In the genomic region with DNA sequence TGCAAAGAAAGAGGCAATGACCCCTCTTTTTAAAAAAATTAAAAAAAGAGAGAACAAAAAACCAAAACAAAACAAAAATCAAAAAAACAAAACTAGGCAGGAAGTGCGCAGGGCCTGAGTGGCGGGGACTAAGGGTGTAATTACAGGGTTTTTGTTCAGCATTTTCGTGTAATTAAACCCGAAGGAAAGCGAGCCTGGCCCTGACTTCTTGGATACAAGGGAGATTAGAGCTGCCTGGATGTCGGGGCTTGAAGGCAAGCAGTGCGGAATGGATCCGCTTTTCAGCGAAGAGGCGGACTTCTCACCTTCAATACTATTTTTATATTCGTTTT, we compare ENCODE assay signal across 8 mouse cellular contexts. TPM values are rescaled to one million over a fixed set of nuclear protein-coding genes. Genes with fewer than 3 reads are reported as not detected.
A peak's percentile ranks its signal among the peaks of the same experiment; 100 is the strongest.
DNase-seq lines count a peak whose midpoint lies in the region; ATAC-seq lines count a peak whose summit lies in the region.

No protein-coding gene starts in this region.

- peaks cover 80% of the 10 kb centered on the region for H3K4me1 ChIP-seq in forebrain, embryonic 14.5 days (ENCODE audit: control insufficient read depth, insufficient read depth, low read length)
- H3K4me1 ChIP-seq in liver, embryonic 12.5 days = peaks cover 85% of the 10 kb centered on the region

- H3K36me3 ChIP-seq in forebrain, embryonic 14.5 days (ENCODE audit: control insufficient read depth, insufficient read depth, low read length) = no peaks in the 10 kb centered on the region
- H3K36me3 ChIP-seq in liver, embryonic 12.5 days = no peaks in the 10 kb centered on the region

- no peak for ATAC-seq in forebrain, embryonic 14.5 days
- ATAC-seq in liver, embryonic 12.5 days = no peak

- peak overlapping the region; percentile 100 for H3K27ac ChIP-seq in forebrain, embryonic 14.5 days (ENCODE audit: low read depth, low read length)
- H3K27ac ChIP-seq in liver, embryonic 12.5 days = no peak overlapping the region

- peak overlapping the region; percentile 26 for H3K4me3 ChIP-seq in forebrain, embryonic 14.5 days (ENCODE audit: low read depth, low read length)
- H3K4me3 ChIP-seq in liver, embryonic 12.5 days = peak overlapping the region; percentile 50

- H3K9me3 ChIP-seq in forebrain, embryonic 14.5 days (replicated peaks; ENCODE audit: control insufficient read depth, low read length) = no peaks in the 10 kb centered on the region
- no peaks in the 10 kb centered on the region for H3K9me3 ChIP-seq in liver, embryonic 12.5 days (replicated peaks)

- peak overlapping the region; percentile 66 for H3K4me2 ChIP-seq in forebrain, embryonic 14.5 days (ENCODE audit: low read length)
- peak overlapping the region; percentile 86 for H3K4me2 ChIP-seq in liver, embryonic 12.5 days

- DNase-seq in embryo, embryonic 10 days (ENCODE audit: low spot score) = peak; percentile 55
- DNase-seq in embryo, embryonic 9.5 days (ENCODE audit: extremely low spot score) = no peak
- DNase-seq in CD4-positive helper T cell, adult 2 months (ENCODE audit: low read depth, low spot score) = peak; percentile 74
- DNase-seq in forebrain, embryonic 14.5 days (ENCODE audit: low spot score) = peak; percentile 80
- no peak for DNase-seq in adrenal gland, postnatal 36 days
- DNase-seq in thymus, adult 18-20 months = no peak
- no peak for DNase-seq in gastrocnemius, postnatal 14 days

- intact Hi-C loops in gastrocnemius, postnatal 14 days (cut with DNase I; ENCODE audit: low total_unique reads) = no loop called here

- no peaks in the 10 kb centered on the region for H3K27me3 ChIP-seq in forebrain, embryonic 14.5 days (replicated peaks; ENCODE audit: control insufficient read depth, insufficient read depth, low read length)
- peaks cover 61% of the 10 kb centered on the region for H3K27me3 ChIP-seq in liver, embryonic 12.5 days (replicated peaks)

- 1% methylated on average over 11 of the region's 11 CpGs for WGBS in forebrain, embryonic 14.5 days
- WGBS in liver, embryonic 12.5 days (ENCODE audit: insufficient replicate concordance) = 24% methylated on average over 11 of the region's 11 CpGs

- H3K9ac ChIP-seq in forebrain, embryonic 14.5 days (ENCODE audit: low read length) = peak overlapping the region; percentile 68
- H3K9ac ChIP-seq in liver, embryonic 12.5 days = no peak overlapping the region

RNA-seq across cellular contexts. Expression of a gene that starts 6.8 kb away (rescaled TPM):
- polyA plus RNA-seq in forebrain, embryonic 14.5 days (2014; fragmentation: Nextera tagmentation; extraction: Ambion mirVana) = 41.4 and 56.5 TPM in 2 replicates
- 6.7 and 7.7 TPM in 2 replicates for polyA plus RNA-seq in liver, embryonic 12.5 days (2016; fragmentation: Nextera tagmentation; extraction: Ambion mirVana)
- 10 to 100 TPM; 47.3 to 64.5 TPM for total RNA-seq in adrenal gland, postnatal 36 days (2021)
- 10 to 100 TPM; 41.8 to 42.8 TPM for total RNA-seq in gastrocnemius, postnatal 14 days (2021)

RNA-seq across cellular contexts. Expression of a gene that starts 55.4 kb away (rescaled TPM):
- 47.5 and 57.0 TPM in 2 replicates for polyA plus RNA-seq in forebrain, embryonic 14.5 days (2014; fragmentation: Nextera tagmentation; extraction: Ambion mirVana)
- 18.0 and 19.2 TPM in 2 replicates for polyA plus RNA-seq in liver, embryonic 12.5 days (2016; fragmentation: Nextera tagmentation; extraction: Ambion mirVana)
- 10 to 100 TPM; 24.4 to 24.7 TPM for total RNA-seq in adrenal gland, postnatal 36 days (2021)
- total RNA-seq in gastrocnemius, postnatal 14 days (2021) = 10 to 100 TPM; 20.2 to 20.3 TPM

Comparison
In these comparisons a context has a peak if more than half of its experiments do, and no peak if none do; other contexts are left out.
1. DNase-seq: peak in embryo, embryonic 10 days (single experiment), CD4-positive helper T cell, adult 2 months (single experiment) and forebrain, embryonic 14.5 days (single experiment); none in embryo, embryonic 9.5 days (single experiment), adrenal gland, postnatal 36 days (0 of 2), thymus, adult 18-20 months (0 of 2) and gastrocnemius, postnatal 14 days (single experiment).